Mouse (Mus musculus): ENCODE measurements around the gene Neurl3. TPM values are rescaled to one million over a fixed set of nuclear protein-coding genes. Genes with fewer than 3 reads are reported as not detected.

Gene Neurl3
- polyA plus RNA-seq, 1 experiment: 0.12 TPM

GRCm38 (mm10) chr1:36255871-36256640 is 18.4 kb downstream of the Neurl3 start:
- H3K4me1 ChIP-seq (ENCODE audit: control insufficient read depth, insufficient read depth, low read length): peaks cover 9% of the 10 kb centered on the region
- H3K27me3 ChIP-seq (ENCODE audit: control insufficient read depth, insufficient read depth, low read length): no peaks in the 10 kb centered on the region
- TF ChIP-seq POLR2A (IDR thresholded peaks at IDR 0.05; ENCODE audit: control insufficient read depth, low read depth, low read length) (no peak), CTCF (IDR thresholded peaks at IDR 0.05; ENCODE audit: control insufficient read depth, insufficient read depth, insufficient replicate concordance, low read depth, low read length) (no peak)
- no peaks in the 10 kb centered on the region for H3K36me3 ChIP-seq (ENCODE audit: control insufficient read depth, insufficient read depth, low read length)
- no peak overlapping the region for H3K4me3 ChIP-seq (ENCODE audit: control insufficient read depth, low read depth, low read length)
- H3K27ac ChIP-seq (ENCODE audit: control insufficient read depth, insufficient read depth, low read depth, low read length): no peak overlapping the region

DNA sequence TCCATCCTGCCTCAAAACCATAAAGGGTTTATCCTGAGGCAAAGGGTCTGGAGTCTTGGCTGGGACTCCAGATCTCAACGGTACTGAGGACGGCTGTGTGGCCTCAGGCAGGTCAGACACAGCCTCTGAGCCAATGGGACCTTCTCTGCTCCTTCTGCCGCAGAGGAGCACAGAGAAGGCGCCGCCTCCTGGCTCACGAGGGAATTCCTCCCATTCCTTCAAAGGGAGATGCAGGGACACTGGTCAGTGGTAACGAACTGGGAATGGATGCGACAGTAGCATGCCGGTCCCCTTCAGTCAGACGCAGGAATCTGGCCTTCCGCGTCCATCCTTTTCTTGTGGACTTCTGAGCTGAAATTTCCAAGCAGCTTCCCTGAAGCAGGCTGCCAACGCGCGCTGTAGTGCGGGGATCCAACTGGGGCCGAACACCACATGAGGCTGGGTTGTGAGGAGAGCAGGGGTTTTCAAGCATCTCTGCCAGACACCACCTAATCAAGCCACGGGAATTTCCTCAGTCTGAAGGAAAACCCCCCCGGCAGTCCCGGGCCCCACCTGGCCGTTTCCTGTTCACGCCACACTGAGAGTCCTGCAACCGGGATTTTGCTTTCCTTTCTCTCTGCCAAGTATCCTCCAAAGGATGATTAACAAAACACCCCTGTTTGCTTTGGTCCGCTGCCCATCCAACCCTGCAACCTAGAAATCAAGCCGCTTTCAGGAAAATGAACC is 19.7 kb downstream of the Neurl3 start:
- H3K27me3 ChIP-seq (ENCODE audit: control insufficient read depth, insufficient read depth, low read length): no peaks in the 10 kb centered on the region
- H3K27ac ChIP-seq (ENCODE audit: control insufficient read depth, insufficient read depth, low read depth, low read length): no peak overlapping the region
- H3K4me1 ChIP-seq (ENCODE audit: control insufficient read depth, insufficient read depth, low read length): peaks cover 9% of the 10 kb centered on the region
- H3K36me3 ChIP-seq (ENCODE audit: control insufficient read depth, insufficient read depth, low read length): no peaks in the 10 kb centered on the region
- no peak for TF ChIP-seq POLR2A (IDR thresholded peaks at IDR 0.05; ENCODE audit: control insufficient read depth, low read depth, low read length)
- TF ChIP-seq CTCF (IDR thresholded peaks at IDR 0.05; ENCODE audit: control insufficient read depth, insufficient read depth, insufficient replicate concordance, low read depth, low read length): peak; percentile 64; the same call in 1 of the 2 replicates
- peak overlapping the region; percentile 32 for H3K4me3 ChIP-seq (ENCODE audit: control insufficient read depth, low read depth, low read length)

DNA sequence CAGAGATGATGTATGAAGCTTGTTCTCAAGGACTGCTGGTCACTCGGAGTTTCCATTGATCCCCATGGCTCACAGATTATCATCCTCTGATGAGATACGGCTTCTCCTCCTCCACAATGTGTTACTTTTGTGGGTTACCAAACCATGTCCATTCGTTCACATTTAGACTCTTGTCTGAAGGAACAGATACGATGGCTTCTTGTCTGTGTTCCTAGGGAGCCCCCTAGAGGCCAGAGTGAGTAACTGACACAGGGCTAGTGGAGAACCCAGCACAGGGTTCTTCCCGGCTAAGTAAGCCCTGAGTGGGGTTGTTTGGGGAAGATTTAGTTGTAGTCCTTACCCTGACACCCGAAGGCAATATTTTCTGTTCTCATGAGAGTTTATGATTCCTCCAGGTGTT is 21.7 kb downstream of the Neurl3 start:
- Histone ChIP-seq H3K27ac (ENCODE audit: control insufficient read depth, insufficient read depth, low read depth, low read length) (no peak overlapping the region), H3K36me3 (ENCODE audit: control insufficient read depth, insufficient read depth, low read length) (no peaks in the 10 kb centered on the region), H3K4me1 (ENCODE audit: control insufficient read depth, insufficient read depth, low read length) (peaks cover 9% of the 10 kb centered on the region), H3K4me3 (ENCODE audit: control insufficient read depth, low read depth, low read length) (no peak overlapping the region), H3K27me3 (ENCODE audit: control insufficient read depth, insufficient read depth, low read length) (no peaks in the 10 kb centered on the region)
- no peak for TF ChIP-seq POLR2A (IDR thresholded peaks at IDR 0.05; ENCODE audit: control insufficient read depth, low read depth, low read length)
- peak; percentile 42; the same call in 1 of the 2 replicates for TF ChIP-seq CTCF (IDR thresholded peaks at IDR 0.05; ENCODE audit: control insufficient read depth, insufficient read depth, insufficient replicate concordance, low read depth, low read length)

- H3K36me3 ChIP-seq (ENCODE audit: control insufficient read depth, insufficient read depth, low read length): no peaks in the 10 kb centered on the region
- TF ChIP-seq CTCF (IDR thresholded peaks at IDR 0.05; ENCODE audit: control insufficient read depth, insufficient read depth, insufficient replicate concordance, low read depth, low read length) (no peak), POLR2A (IDR thresholded peaks at IDR 0.05; ENCODE audit: control insufficient read depth, low read depth, low read length) (no peak)
- H3K27me3 ChIP-seq (ENCODE audit: control insufficient read depth, insufficient read depth, low read length): no peaks in the 10 kb centered on the region
- H3K4me3 ChIP-seq (ENCODE audit: control insufficient read depth, low read depth, low read length): no peak overlapping the region
- H3K27ac ChIP-seq (ENCODE audit: control insufficient read depth, insufficient read depth, low read depth, low read length): no peak overlapping the region
- H3K4me1 ChIP-seq (ENCODE audit: control insufficient read depth, insufficient read depth, low read length): peaks cover 9% of the 10 kb centered on the region
These were observed 23.1 kb downstream of the Neurl3 start for GRCm38 (mm10) chr1:36251426-36251825.

DNA sequence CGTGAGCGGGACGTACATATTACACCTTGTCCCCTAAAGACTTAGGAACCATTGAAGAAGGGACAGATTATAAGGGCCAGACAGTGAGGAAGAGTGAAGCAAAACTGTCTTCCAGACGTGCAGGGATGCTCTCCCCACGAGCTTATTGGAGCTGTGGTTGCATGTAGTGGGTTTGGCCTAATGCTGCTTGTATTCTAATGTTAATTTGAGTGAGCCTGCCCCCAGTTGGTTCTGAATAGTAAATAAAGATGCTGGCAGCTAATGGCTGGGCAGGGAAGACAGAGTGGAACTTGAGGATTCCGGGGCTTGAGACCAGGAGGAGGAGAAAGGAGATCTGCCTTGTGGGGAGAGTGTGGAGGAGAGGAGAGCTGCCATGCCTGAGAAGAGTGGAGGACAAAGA is 27.8 kb downstream of the Neurl3 start:
- H3K36me3 ChIP-seq (ENCODE audit: control insufficient read depth, insufficient read depth, low read length): no peaks in the 10 kb centered on the region
- no peak for TF ChIP-seq CTCF (IDR thresholded peaks at IDR 0.05; ENCODE audit: control insufficient read depth, insufficient read depth, insufficient replicate concordance, low read depth, low read length)
- TF ChIP-seq POLR2A (IDR thresholded peaks at IDR 0.05; ENCODE audit: control insufficient read depth, low read depth, low read length): no peak
- H3K4me3 ChIP-seq (ENCODE audit: control insufficient read depth, low read depth, low read length): no peak overlapping the region
- no peak overlapping the region for H3K27ac ChIP-seq (ENCODE audit: control insufficient read depth, insufficient read depth, low read depth, low read length)
- peaks cover 4% of the 10 kb centered on the region; the same call in 1 of the 2 replicates for H3K4me1 ChIP-seq (ENCODE audit: control insufficient read depth, insufficient read depth, low read length)
- H3K27me3 ChIP-seq (ENCODE audit: control insufficient read depth, insufficient read depth, low read length): no peaks in the 10 kb centered on the region

- peaks cover 4% of the 10 kb centered on the region; the same call in 1 of the 2 replicates for H3K4me1 ChIP-seq (ENCODE audit: control insufficient read depth, insufficient read depth, low read length)
- no peak overlapping the region for H3K27ac ChIP-seq (ENCODE audit: control insufficient read depth, insufficient read depth, low read depth, low read length)
- no peaks in the 10 kb centered on the region for H3K27me3 ChIP-seq (ENCODE audit: control insufficient read depth, insufficient read depth, low read length)
- peak overlapping the region; percentile 48; the same call in 1 of the 2 replicates for H3K4me3 ChIP-seq (ENCODE audit: control insufficient read depth, low read depth, low read length)
- TF ChIP-seq CTCF (IDR thresholded peaks at IDR 0.05; ENCODE audit: control insufficient read depth, insufficient read depth, insufficient replicate concordance, low read depth, low read length) (no peak), POLR2A (IDR thresholded peaks at IDR 0.05; ENCODE audit: control insufficient read depth, low read depth, low read length) (no peak)
- no peaks in the 10 kb centered on the region for H3K36me3 ChIP-seq (ENCODE audit: control insufficient read depth, insufficient read depth, low read length)
These were observed 29.7 kb downstream of the Neurl3 start for GRCm38 (mm10) chr1:36244828-36245215.

All from testis, adult 2 months (tissue).